19 mouse cellular contexts compared by ENCODE assay signal in the genomic region with DNA sequence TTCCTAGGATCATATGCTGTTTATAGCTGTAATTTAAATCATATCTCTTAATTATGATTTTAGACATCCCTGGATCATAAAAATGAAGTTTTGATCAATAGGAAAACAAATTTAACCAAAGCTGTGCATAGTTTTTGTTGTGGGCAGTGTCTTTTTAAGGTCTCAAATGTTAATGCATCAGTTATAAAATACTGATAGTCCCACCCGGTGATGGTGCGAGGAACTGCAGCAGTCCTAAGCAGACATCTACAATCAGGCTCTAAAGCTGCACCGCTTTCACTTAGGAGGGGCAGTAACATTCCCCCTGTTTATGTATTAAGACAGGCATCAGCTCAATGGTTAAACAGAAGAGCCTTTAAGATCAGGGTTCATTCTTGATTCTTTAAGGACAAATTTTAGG. TPM values are rescaled to one million over a fixed set of nuclear protein-coding genes. Genes with fewer than 3 reads are reported as not detected.
DNase-seq lines count a peak whose midpoint lies in the region; ATAC-seq and TF ChIP-seq lines count a peak whose summit lies in the region.
"Had no signal": no experiment of that assay in that cellular context is flagged by ENCODE, and none has a peak within 500 bp of the region (broad histone marks: within the 10 kb centered on the region; RNA-seq: fewer than 3 reads in every experiment).

No protein-coding gene starts in this region.

- no peak overlapping the region for H3K9ac ChIP-seq in heart, adult 2 months (ENCODE audit: low read depth, low read length)
- no peak overlapping the region for H3K9ac ChIP-seq in midbrain, embryonic 11.5 days (ENCODE audit: low read length)
- no peak overlapping the region for H3K9ac ChIP-seq in midbrain, embryonic 14.5 days (replicated peaks; ENCODE audit: low read length)
- no peak overlapping the region for H3K9ac ChIP-seq in stomach, postnatal 0 days (ENCODE audit: low read length)
- H3K9ac ChIP-seq: embryonic facial prominence, embryonic 13.5 days; heart, embryonic 13.5 days; liver, embryonic 12.5 days had no signal

- TF ChIP-seq EP300 in heart, adult 2 months (IDR thresholded peaks at IDR 0.05; ENCODE audit: insufficient read depth, low read depth, low read length) = no peak
- TF ChIP-seq EP300 in stomach, postnatal 0 days (optimal IDR thresholded peaks at IDR 0.05) = no peak

- H3K4me1 ChIP-seq in heart, adult 2 months (ENCODE audit: control insufficient read depth, insufficient read depth, low read length) = peaks cover 1% of the 10 kb centered on the region
- H3K4me1 ChIP-seq in midbrain, embryonic 11.5 days (ENCODE audit: control insufficient read depth, insufficient read depth, low read length) = no peaks in the 10 kb centered on the region
- H3K4me1 ChIP-seq in midbrain, embryonic 14.5 days (ENCODE audit: control insufficient read depth, insufficient read depth, low read length) = no peaks in the 10 kb centered on the region
- H3K4me1 ChIP-seq in stomach, postnatal 0 days (replicated peaks; ENCODE audit: control insufficient read depth, insufficient read depth) = no peaks in the 10 kb centered on the region
- H3K4me1 ChIP-seq: embryonic facial prominence, embryonic 13.5 days; limb, embryonic 10.5 days had no signal

- 77% methylated on average over 3 of the region's 3 CpGs for WGBS in heart, adult 2 months
- WGBS in midbrain, embryonic 11.5 days = 85% methylated on average over 3 of the region's 3 CpGs
- WGBS in midbrain, embryonic 14.5 days = 82% methylated on average over 3 of the region's 3 CpGs
- WGBS in stomach, postnatal 0 days = 77% methylated on average over 3 of the region's 3 CpGs

- TF ChIP-seq CTCF in heart, adult 2 months (IDR thresholded peaks at IDR 0.05) = peak; percentile 30
- peak; percentile 46 for TF ChIP-seq CTCF in stomach, postnatal 0 days (IDR thresholded peaks at IDR 0.05; ENCODE audit: low read depth)

- DNase-seq in heart, adult 2 months = no peak
- no peak for DNase-seq in heart, adult 9 months (ENCODE audit: low spot score in 2 of 2)
- peak; percentile 74 for DNase-seq in midbrain, embryonic 11.5 days (ENCODE audit: low spot score, missing footprints)
- no peak for DNase-seq in midbrain, embryonic 14.5 days
- peak; percentile 31 for DNase-seq in MN1 (ENCODE audit: low spot score)
- DNase-seq in stomach, postnatal 0 days (ENCODE audit: low spot score) = no peak
- no peak for DNase-seq in adrenal gland, adult 8-10 months
- DNase-seq: adrenal gland, postnatal 10 days; cerebellum, adult 9-10 months; kidney, adult 11 months; kidney, postnatal 4 days; lung, postnatal 14 days; right cerebral cortex, adult 18-20 months had no signal

- H3K79me2 ChIP-seq in heart, adult 2 months (replicated peaks; ENCODE audit: control insufficient read depth, insufficient read depth, low read length) = no peaks in the 10 kb centered on the region

- H3K4me3 ChIP-seq in heart, adult 2 months = no peak overlapping the region
- no peak overlapping the region for H3K4me3 ChIP-seq in midbrain, embryonic 11.5 days (ENCODE audit: low read depth, low read length)
- H3K4me3 ChIP-seq in midbrain, embryonic 14.5 days (replicated peaks; ENCODE audit: low read depth, low read length) = no peak overlapping the region
- no peak overlapping the region for H3K4me3 ChIP-seq in stomach, postnatal 0 days (ENCODE audit: low read depth, low read length)
- H3K4me3 ChIP-seq: embryonic facial prominence, embryonic 13.5 days; heart, embryonic 13.5 days; hindbrain, embryonic 10.5 days; limb, embryonic 10.5 days; liver, embryonic 12.5 days; myocyte had no signal

- intact Hi-C loops in heart, adult 2 months (cut with DNase I) = loop anchor here (5.0 to 10.0 kb wide), 3 partner anchors 73 to 365 kb away; a partner anchor contains a TSS

- H3K27ac ChIP-seq in heart, adult 2 months = no peak overlapping the region
- H3K27ac ChIP-seq in midbrain, embryonic 11.5 days (ENCODE audit: low read depth, low read length) = no peak overlapping the region
- no peak overlapping the region for H3K27ac ChIP-seq in midbrain, embryonic 14.5 days (replicated peaks; ENCODE audit: low read depth, low read length)
- no peak overlapping the region for H3K27ac ChIP-seq in stomach, postnatal 0 days (replicated peaks)
- H3K27ac ChIP-seq: embryonic facial prominence, embryonic 13.5 days; heart, embryonic 13.5 days; hindbrain, embryonic 10.5 days; limb, embryonic 10.5 days; liver, embryonic 12.5 days had no signal

- ATAC-seq in midbrain, embryonic 11.5 days (ENCODE audit: low FRiP score) = no peak
- ATAC-seq in midbrain, embryonic 14.5 days (ENCODE audit: low FRiP score, low TSS enrichment) = no peak
- ATAC-seq in stomach, postnatal 0 days (ENCODE audit: low FRiP score, low TSS enrichment) = no peak
- ATAC-seq: liver, embryonic 12.5 days had no signal

- no peaks in the 10 kb centered on the region for H3K9me3 ChIP-seq in midbrain, embryonic 11.5 days (ENCODE audit: control insufficient read depth, low read length)
- H3K9me3 ChIP-seq in midbrain, embryonic 14.5 days (ENCODE audit: control insufficient read depth, low read length) = no peaks in the 10 kb centered on the region
- H3K9me3 ChIP-seq in stomach, postnatal 0 days (ENCODE audit: control insufficient read depth, low read length) = no peaks in the 10 kb centered on the region
- H3K9me3 ChIP-seq: embryonic facial prominence, embryonic 13.5 days; heart, embryonic 13.5 days; hindbrain, embryonic 10.5 days; limb, embryonic 10.5 days; liver, embryonic 12.5 days had no signal

- H3K27me3 ChIP-seq in heart, adult 2 months (ENCODE audit: control insufficient read depth, insufficient read depth, low read length) = no peaks in the 10 kb centered on the region
- H3K27me3 ChIP-seq in midbrain, embryonic 11.5 days (ENCODE audit: control insufficient read depth, insufficient read depth, low read length) = no peaks in the 10 kb centered on the region
- H3K27me3 ChIP-seq in midbrain, embryonic 14.5 days (ENCODE audit: control insufficient read depth, insufficient read depth, low read length) = no peaks in the 10 kb centered on the region
- no peaks in the 10 kb centered on the region for H3K27me3 ChIP-seq in stomach, postnatal 0 days (ENCODE audit: control insufficient read depth, insufficient read depth, low read length)
- H3K27me3 ChIP-seq: embryonic facial prominence, embryonic 13.5 days; heart, embryonic 13.5 days; liver, embryonic 12.5 days had no signal

- H3K4me2 ChIP-seq in midbrain, embryonic 11.5 days = no peak overlapping the region
- H3K4me2 ChIP-seq in midbrain, embryonic 14.5 days (ENCODE audit: low read length) = no peak overlapping the region
- no peak overlapping the region for H3K4me2 ChIP-seq in stomach, postnatal 0 days (replicated peaks; ENCODE audit: low read depth)
- H3K4me2 ChIP-seq: embryonic facial prominence, embryonic 13.5 days; heart, embryonic 13.5 days; liver, embryonic 12.5 days had no signal

- TF ChIP-seq POLR2A in heart, adult 2 months (IDR thresholded peaks at IDR 0.05; ENCODE audit: insufficient read depth, low read depth, low read length) = no peak

- H3K36me3 ChIP-seq in heart, adult 2 months (ENCODE audit: control insufficient read depth, insufficient read depth, low read length) = peaks cover 2% of the 10 kb centered on the region; the same call in 1 of the 2 replicates
- H3K36me3 ChIP-seq in midbrain, embryonic 11.5 days (ENCODE audit: control insufficient read depth, insufficient read depth, low read length) = peaks cover 7% of the 10 kb centered on the region
- peaks cover 54% of the 10 kb centered on the region for H3K36me3 ChIP-seq in midbrain, embryonic 14.5 days (ENCODE audit: control insufficient read depth, insufficient read depth, low read length)
- peaks cover 7% of the 10 kb centered on the region; the same call in 1 of the 2 replicates for H3K36me3 ChIP-seq in stomach, postnatal 0 days (ENCODE audit: control insufficient read depth, insufficient read depth, low read length)

RNA-seq across cellular contexts. Expression of a gene that starts 5.6 kb away (rescaled TPM):
- 1 to 10 TPM; 9.2 to 9.5 TPM for total RNA-seq in heart, adult 2 months (2021)
- polyA plus RNA-seq in heart, adult 2 months (2012; rRNA removed) = 14.6 and 28.0 TPM in 2 replicates
- 28.1 and 30.2 TPM in 2 replicates for polyA plus RNA-seq in midbrain, embryonic 11.5 days (2014; fragmentation: Nextera tagmentation; extraction: Ambion mirVana)
- 28.4 and 34.6 TPM in 2 replicates for polyA plus RNA-seq in midbrain, embryonic 14.5 days (2014; fragmentation: Nextera tagmentation; extraction: Ambion mirVana)
- 27.4 and 29.4 TPM in 2 replicates for polyA plus RNA-seq in stomach, postnatal 0 days (2015; fragmentation: Nextera tagmentation; extraction: Ambion mirVana)
- total RNA-seq in adrenal gland, adult 8-10 months (2022) = 10 to 100 TPM; 29.6 to 37.0 (median 30.5) TPM

RNA-seq across cellular contexts. Expression of a gene that starts 51.1 kb away (rescaled TPM):
- 10 to 100 TPM; 29.2 to 33.5 TPM for total RNA-seq in heart, adult 2 months (2021)
- polyA plus RNA-seq in heart, adult 2 months (2012; rRNA removed) = 4.2 and 8.3 TPM in 2 replicates
- polyA plus RNA-seq in midbrain, embryonic 11.5 days (2014; fragmentation: Nextera tagmentation; extraction: Ambion mirVana) = 46.8 and 48.8 TPM in 2 replicates
- polyA plus RNA-seq in midbrain, embryonic 14.5 days (2014; fragmentation: Nextera tagmentation; extraction: Ambion mirVana) = 52.3 and 58.9 TPM in 2 replicates
- polyA plus RNA-seq in stomach, postnatal 0 days (2015; fragmentation: Nextera tagmentation; extraction: Ambion mirVana) = 10.8 and 11.6 TPM in 2 replicates
- 10 to 100 TPM; 24.4 to 32.9 (median 26.3) TPM for total RNA-seq in adrenal gland, adult 8-10 months (2022)

Comparison
In these comparisons a context has a peak if more than half of its experiments do, and no peak if none do; other contexts are left out.
1. DNase-seq: peak in midbrain, embryonic 11.5 days (single experiment) and MN1 (single experiment); none in heart, adult 2 months (0 of 2), heart, adult 9 months (0 of 2), midbrain, embryonic 14.5 days (single experiment), stomach, postnatal 0 days (single experiment) and adrenal gland, adult 8-10 months (single experiment).